12 mouse cellular contexts compared by ENCODE assay signal in the genomic region with DNA sequence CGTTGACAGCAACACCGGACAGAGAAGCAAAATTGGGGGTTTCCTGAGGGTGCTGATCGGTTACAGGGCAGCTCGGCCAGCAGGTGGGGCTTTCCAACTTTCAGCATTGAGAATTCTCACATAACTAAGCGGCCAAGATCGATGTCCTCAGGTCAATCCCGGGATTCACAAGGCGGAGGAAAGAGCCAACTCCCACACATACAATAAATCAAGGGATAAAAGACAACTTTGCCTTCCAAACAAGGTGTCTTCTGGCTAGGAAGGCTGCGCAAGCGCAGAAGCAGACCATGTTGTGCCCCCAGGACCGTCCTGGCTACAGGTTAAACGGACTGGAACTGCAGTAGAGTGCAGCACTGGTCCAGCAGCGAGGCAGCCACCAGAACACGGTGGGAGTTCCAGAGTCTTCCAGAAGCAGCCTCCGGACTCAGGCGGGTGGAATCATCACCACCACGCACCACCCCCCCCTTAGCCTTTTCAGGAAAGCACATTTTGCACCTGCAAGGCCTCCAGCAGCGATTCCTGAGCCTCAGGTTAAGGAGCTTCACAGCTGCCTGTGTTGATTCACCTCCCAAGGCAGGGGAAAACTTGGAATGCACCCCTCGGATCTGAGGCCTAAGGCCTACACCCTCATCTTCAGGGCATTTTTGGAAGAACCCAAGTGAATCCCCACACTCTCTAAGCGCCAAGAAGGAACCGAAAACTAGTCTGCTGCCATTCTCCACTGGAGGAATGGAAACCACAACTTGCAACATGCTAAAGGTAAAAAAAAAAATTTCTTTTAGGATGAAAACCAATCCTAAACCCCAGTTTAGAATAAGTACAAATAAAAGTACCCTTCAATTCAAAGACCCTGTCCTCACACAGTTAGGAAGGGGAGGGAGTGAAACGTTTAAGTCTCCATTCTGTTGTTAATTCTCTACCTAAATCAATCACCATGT. TPM values are rescaled to one million over a fixed set of nuclear protein-coding genes. Genes with fewer than 3 reads are reported as not detected.
A peak's percentile ranks its signal among the peaks of the same experiment; 100 is the strongest.
DNase-seq lines count a peak whose midpoint lies in the region; ATAC-seq and TF ChIP-seq lines count a peak whose summit lies in the region.
"Had no signal": no experiment of that assay in that cellular context is flagged by ENCODE, and none has a peak within 500 bp of the region (broad histone marks: within the 10 kb centered on the region; RNA-seq: fewer than 3 reads in every experiment).

No protein-coding gene starts in this region.

- peak overlapping the region; percentile 23 for H3K27ac ChIP-seq in spleen, adult 2 months (ENCODE audit: insufficient read depth, low read length)
- no peak overlapping the region for H3K27ac ChIP-seq in small intestine, adult 2 months (ENCODE audit: insufficient read depth, low read depth, low read length)
- H3K27ac ChIP-seq in midbrain, embryonic 16.5 days (ENCODE audit: low read length): no peak overlapping the region
- H3K27ac ChIP-seq: hindbrain, embryonic 14.5 days; limb, embryonic 15.5 days had no signal

- 63% methylated on average over 22 of the region's 22 CpGs for WGBS in spleen, adult 2 months
- 65% methylated on average over 22 of the region's 22 CpGs for WGBS in small intestine, adult 2 months
- 71% methylated on average over 22 of the region's 22 CpGs for WGBS in midbrain, embryonic 16.5 days

- TF ChIP-seq CTCF in spleen, adult 2 months (IDR thresholded peaks at IDR 0.05; ENCODE audit: extremely low read depth, insufficient read depth, insufficient read length, insufficient replicate concordance): peak; percentile 4; the same call in 1 of the 2 replicates
- TF ChIP-seq CTCF in small intestine, adult 2 months (IDR thresholded peaks at IDR 0.05; ENCODE audit: extremely low read depth, insufficient read length, insufficient replicate concordance, low read depth, low read length): peak; percentile 31; the same call in 1 of the 2 replicates

- no peaks in the 10 kb centered on the region for H3K9me3 ChIP-seq in midbrain, embryonic 16.5 days (replicated peaks; ENCODE audit: control insufficient read depth, low read length, poor library complexity, severe bottlenecking)
- H3K9me3 ChIP-seq: limb, embryonic 15.5 days had no signal

- peak; percentile 22 for DNase-seq in adrenal gland, postnatal 10 days
- DNase-seq in adrenal gland, adult (ENCODE audit: inconsistent age in 2 of 2, low spot score in 1 of 2): no peak
- peak in 1 of 2 experiments; percentile 24 for DNase-seq in spleen, adult 2 months (ENCODE audit: low read depth in 1 of 2, low spot score in 2 of 2)
- no peak for DNase-seq in spleen, postnatal 14 days (ENCODE audit: low spot score in 2 of 2)
- no peak for DNase-seq in left cerebral cortex, adult 18-20 months (ENCODE audit: low spot score in 2 of 2)
- DNase-seq: adrenal gland, adult 2 months had no signal

- peak; percentile 34; the same call in 1 of the 2 replicates for ATAC-seq in granulocyte monocyte progenitor cell, adult 5-6 weeks (replicated peaks; ENCODE audit: poor library complexity, severe bottlenecking)
- no peak for ATAC-seq in midbrain, embryonic 16.5 days

- no peak for TF ChIP-seq POLR2A in spleen, adult 2 months (IDR thresholded peaks at IDR 0.05; ENCODE audit: low read depth, low read length)
- no peak for TF ChIP-seq POLR2A in small intestine, adult 2 months (IDR thresholded peaks at IDR 0.05; ENCODE audit: low read depth, low read length)

- H3K4me3 ChIP-seq in spleen, adult 2 months (ENCODE audit: extremely low read depth, insufficient read depth, insufficient read length): no peak overlapping the region
- H3K4me3 ChIP-seq in small intestine, adult 2 months (ENCODE audit: low read depth, low read length): no peak overlapping the region
- no peak overlapping the region for H3K4me3 ChIP-seq in midbrain, embryonic 16.5 days (ENCODE audit: low read depth, low read length)
- H3K4me3 ChIP-seq: limb, embryonic 15.5 days had no signal

- H3K4me1 ChIP-seq in spleen, adult 2 months (ENCODE audit: control insufficient read depth, insufficient read depth, insufficient read length): peaks cover 6% of the 10 kb centered on the region; the same call in 1 of the 2 replicates
- no peaks in the 10 kb centered on the region; the same call in 1 of the 2 replicates for H3K4me1 ChIP-seq in small intestine, adult 2 months (ENCODE audit: control insufficient read depth, insufficient read depth, insufficient read length, low read length)
- no peaks in the 10 kb centered on the region for H3K4me1 ChIP-seq in midbrain, embryonic 16.5 days (ENCODE audit: control insufficient read depth, insufficient read depth, low read length)
- H3K4me1 ChIP-seq: limb, embryonic 15.5 days had no signal

- H3K36me3 ChIP-seq in spleen, adult 2 months (ENCODE audit: control insufficient read depth, insufficient read depth, low read length): peaks cover 12% of the 10 kb centered on the region
- peaks cover 29% of the 10 kb centered on the region for H3K36me3 ChIP-seq in small intestine, adult 2 months (ENCODE audit: control insufficient read depth, insufficient read depth, low read length)
- H3K36me3 ChIP-seq in midbrain, embryonic 16.5 days (ENCODE audit: control insufficient read depth, insufficient read depth, low read length): peaks cover 10% of the 10 kb centered on the region; the same call in 1 of the 2 replicates

- no peak overlapping the region for H3K9ac ChIP-seq in midbrain, embryonic 16.5 days (ENCODE audit: low read depth, low read length)
- H3K9ac ChIP-seq: hindbrain, embryonic 14.5 days; limb, embryonic 15.5 days had no signal

- H3K4me2 ChIP-seq in midbrain, embryonic 16.5 days (ENCODE audit: low read length): no peak overlapping the region
- H3K4me2 ChIP-seq: hindbrain, embryonic 14.5 days; limb, embryonic 15.5 days had no signal

- no peaks in the 10 kb centered on the region for H3K27me3 ChIP-seq in spleen, adult 2 months (ENCODE audit: control insufficient read depth, insufficient read depth, low read length)
- no peaks in the 10 kb centered on the region for H3K27me3 ChIP-seq in small intestine, adult 2 months (ENCODE audit: control insufficient read depth, insufficient read depth, low read length)
- no peaks in the 10 kb centered on the region for H3K27me3 ChIP-seq in midbrain, embryonic 16.5 days (ENCODE audit: control insufficient read depth, insufficient read depth, low read depth, low read length)
- H3K27me3 ChIP-seq: limb, embryonic 15.5 days had no signal

RNA-seq across cellular contexts. Expression of a gene that starts 30.1 kb away (rescaled TPM):
- total RNA-seq in adrenal gland, postnatal 10 days (2021): 10 to 100 TPM; 48.9 to 54.4 TPM
- polyA plus RNA-seq in spleen, adult 2 months (2012; rRNA removed): 11.9 and 13.8 TPM in 2 replicates
- total RNA-seq in granulocyte monocyte progenitor cell, adult 5-6 weeks (2014; fragmentation: Nextera tagmentation): 55.2 and 65.3 TPM in 2 replicates
- total RNA-seq in granulocyte monocyte progenitor cell, adult 5-6 weeks (2017): 63.6 and 81.8 TPM in 2 replicates
- 7.0 and 14.5 TPM in 2 replicates for polyA plus RNA-seq in small intestine, adult 2 months (2012; rRNA removed)
- 10 to 100 TPM; 45.0 to 48.1 TPM for total RNA-seq in left cerebral cortex, adult 18-20 months (2021)
- 109 and 124 TPM in 2 replicates for polyA plus RNA-seq in midbrain, embryonic 16.5 days (2015; fragmentation: Nextera tagmentation; extraction: Ambion mirVana)

RNA-seq across cellular contexts. Expression of a gene that starts 37.7 kb away (rescaled TPM):
- total RNA-seq in adrenal gland, postnatal 10 days (2021): under 1 TPM; 0.51 to 0.55 TPM
- polyA plus RNA-seq in spleen, adult 2 months (2012; rRNA removed): 0.53 and 0.86 TPM in 2 replicates
- total RNA-seq in granulocyte monocyte progenitor cell, adult 5-6 weeks (2014; fragmentation: Nextera tagmentation): not detected in 2 replicates
- not detected in 2 replicates for total RNA-seq in granulocyte monocyte progenitor cell, adult 5-6 weeks (2017)
- polyA plus RNA-seq in small intestine, adult 2 months (2012; rRNA removed): 0.28 and 0.60 TPM in 2 replicates
- total RNA-seq in left cerebral cortex, adult 18-20 months (2021): 10 to 100 TPM; 21.6 TPM
- 0.39 and 0.84 TPM in 2 replicates for polyA plus RNA-seq in midbrain, embryonic 16.5 days (2015; fragmentation: Nextera tagmentation; extraction: Ambion mirVana)
- total RNA-seq: monocyte, adult 5-6 weeks had no signal

Comparison
In these comparisons a context has a peak if more than half of its experiments do, and no peak if none do; other contexts are left out.
1. RNA of a gene that starts 37.7 kb away (total RNA-seq): 21.6 TPM in left cerebral cortex, adult 18-20 months; 0.51 to 0.55 TPM in adrenal gland, postnatal 10 days and not detected in granulocyte monocyte progenitor cell, adult 5-6 weeks; every median in the first group is over 10 times any median in the second.